Mouse (Mus musculus) cerebellum, adult 8-10 months (tissue): ENCODE results near the gene Zmynd10.

Experiments
- DNase-seq: peaks from one replicate; pipeline ENCODE4 v3.0.0; 2022

Gene Zmynd10

GRCm38 (mm10) chr9:107541005-107541404 is 6.1 kb upstream of the Zmynd10 start:
- no peak for DNase-seq

- DNase-seq: peak; percentile 94
Observed at GRCm38 (mm10) chr9:107541474-107542351, 5.4 kb upstream of the Zmynd10 start, which contains the start of the genes Cyb561d2 and Nprl2. Gene Cyb561d2, minus strand, starts transcription at chr9:107542193. Gene Nprl2, plus strand, starts transcription at chr9:107542226.

- no peak for DNase-seq
Observed at GRCm38 (mm10) chr9:107542352-107542686, 4.8 kb upstream of the Zmynd10 start.

GRCm38 (mm10) chr9:107542721-107543120 is 4.4 kb upstream of the Zmynd10 start:
- DNase-seq: peak; percentile 27

GRCm38 (mm10) chr9:107543299-107543698 is 3.8 kb upstream of the Zmynd10 start:
- peak; percentile 23 for DNase-seq

GRCm38 (mm10) chr9:107544196-107544700 is 2.9 kb upstream of the Zmynd10 start:
- DNase-seq: peak; percentile 31

- DNase-seq: no peak
Observed at GRCm38 (mm10) chr9:107544729-107545128, 2.4 kb upstream of the Zmynd10 start.

- DNase-seq: no peak
Observed at GRCm38 (mm10) chr9:107545199-107545598, 1.9 kb upstream of the Zmynd10 start.

- DNase-seq: peak; percentile 79
Observed at GRCm38 (mm10) chr9:107545602-107546001, 1.5 kb upstream of the Zmynd10 start.

- no peak for DNase-seq
Observed at GRCm38 (mm10) chr9:107547957-107548356, 859 bp downstream of the Zmynd10 start.

GRCm38 (mm10) chr9:107548820-107549219 is 1.7 kb downstream of the Zmynd10 start:
- no peak for DNase-seq

GRCm38 (mm10) chr9:107549297-107550074 is 2.4 kb downstream of the Zmynd10 start:
- DNase-seq: no peak

GRCm38 (mm10) chr9:107550491-107551116 is 3.5 kb downstream of the Zmynd10 start:
- no peak for DNase-seq

GRCm38 (mm10) chr9:107551117-107551889 is 4.2 kb downstream of the Zmynd10 start, which contains the start of gene Rassf1:
Gene Rassf1, plus strand, starts transcription at chr9:107551555.
- no peak for DNase-seq

- DNase-seq: no peak
Observed at GRCm38 (mm10) chr9:107551890-107552355, 4.8 kb downstream of the Zmynd10 start.

- DNase-seq: no peak
Observed at GRCm38 (mm10) chr9:107552690-107553393, 5.7 kb downstream of the Zmynd10 start.

- no peak for DNase-seq
Observed at GRCm38 (mm10) chr9:107553541-107554318, 6.6 kb downstream of the Zmynd10 start.

GRCm38 (mm10) chr9:107554319-107554825 is 7.3 kb downstream of the Zmynd10 start:
- peak; percentile 92 for DNase-seq

GRCm38 (mm10) chr9:107555031-107555457 is 7.9 kb downstream of the Zmynd10 start:
- no peak for DNase-seq

- DNase-seq: no peak
Observed at GRCm38 (mm10) chr9:107555701-107556100, 8.6 kb downstream of the Zmynd10 start.
